Mouse (Mus musculus): ENCODE data around the gene Mkrn1.

GRCm38 (mm10) chr6:39372042-39372441 is 48.2 kb downstream of the Mkrn1 start:
- TF ChIP-seq POLR2A (IDR thresholded peaks at IDR 0.05; ENCODE audit: low read depth, low read length), result no peak
- TF ChIP-seq CTCF (IDR thresholded peaks at IDR 0.05; ENCODE audit: borderline replicate concordance, insufficient read depth, low read length), result no peak

All from embryonic fibroblast, embryonic 13.5 days (primary cell).